Mouse (Mus musculus) CD8-positive naive resting alpha-beta T cell, adult 2 months (primary cell): ENCODE measurements at regions not wholly inside any gene's neighbourhood (a gene's known extent, or its start where the extent isn't known, plus 50 kb on each side); places are given as distances from the start of the nearest gene placed in this dataset.

Experiments
- DNase-seq, 2 experiments: peaks; one replicate each; pipeline ENCODE4 v3.0.0; 2022; ENCODE audit warnings: low read depth in 2 of 2, low spot score in 2 of 2

DNA sequence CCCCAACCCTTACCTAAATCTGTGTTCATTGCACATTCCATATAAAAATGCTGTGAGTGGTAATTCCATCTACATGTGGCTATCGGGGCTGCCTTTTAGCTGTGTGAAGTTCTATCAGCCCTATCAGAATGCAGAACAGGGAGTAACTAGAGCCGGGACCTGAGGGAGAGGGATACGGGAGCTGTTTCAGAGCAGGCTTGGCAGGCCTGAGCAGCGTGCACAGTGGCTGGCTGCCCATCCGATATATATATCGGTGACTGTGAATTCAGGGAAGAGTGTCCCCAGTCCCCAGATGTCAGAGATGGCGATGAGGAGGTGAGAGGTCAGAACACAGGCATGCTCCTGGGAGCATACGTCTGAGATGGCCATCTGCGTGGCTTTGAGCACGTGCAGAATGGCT, 79.0 kb downstream of the Arl4c start:
- no peak for DNase-seq

- peak; percentile 39 to 61 for DNase-seq
These were observed 79.7 kb downstream of the Arl4c start for GRCm38 (mm10) chr1:88622356-88622755.

DNA sequence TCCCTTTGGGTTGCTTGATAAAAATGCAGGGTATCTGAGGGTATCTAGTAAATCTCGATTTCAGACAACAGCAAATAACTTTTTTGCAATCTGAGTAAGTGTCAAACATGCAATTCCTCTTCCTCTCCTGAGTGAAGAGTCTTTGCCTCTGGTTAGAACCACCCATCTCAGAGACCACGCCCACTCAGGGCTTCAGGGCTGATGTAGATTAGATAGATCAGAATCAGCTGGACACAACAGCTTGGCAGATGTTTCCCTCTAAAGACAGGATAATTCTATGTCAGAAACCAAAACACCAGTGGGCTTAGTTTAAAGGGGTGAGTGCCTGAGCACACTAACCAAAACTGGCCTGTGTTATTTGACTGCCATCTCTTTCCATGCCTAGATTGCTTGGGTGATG, 80.8 kb downstream of the Arl4c start:
- DNase-seq: no peak

GRCm38 (mm10) chr1:88613007-88613406, 89.0 kb downstream of the Arl4c start:
- DNase-seq: no peak

DNA sequence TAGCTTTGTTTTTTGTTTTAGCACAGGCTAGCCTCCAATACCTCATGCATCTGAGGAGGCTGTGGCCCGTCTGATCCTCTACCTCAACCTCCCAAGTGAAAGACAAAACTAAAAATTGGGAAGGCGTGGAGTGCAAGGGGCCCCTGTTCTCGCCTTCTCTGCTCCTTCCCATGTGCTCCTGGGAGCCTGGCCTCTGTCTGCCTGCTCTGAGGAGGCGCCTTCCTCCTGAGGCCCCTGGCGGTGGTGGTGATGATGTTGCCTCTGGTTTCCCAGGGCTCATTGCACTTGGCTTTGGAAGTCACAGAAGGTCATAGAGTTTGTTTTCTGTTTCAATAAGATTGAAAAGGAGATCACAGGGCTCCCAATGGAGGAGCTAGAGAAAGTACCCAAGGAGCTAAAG, 90.8 kb downstream of the Arl4c start:
- peak in 1 of 2 experiments; percentile 39 for DNase-seq

GRCm38 (mm10) chr1:88610810-88611209, 91.2 kb downstream of the Arl4c start:
- DNase-seq: peak; percentile 52 to 53

GRCm38 (mm10) chr1:88608826-88609225, 93.2 kb downstream of the Arl4c start:
- DNase-seq: no peak

DNA sequence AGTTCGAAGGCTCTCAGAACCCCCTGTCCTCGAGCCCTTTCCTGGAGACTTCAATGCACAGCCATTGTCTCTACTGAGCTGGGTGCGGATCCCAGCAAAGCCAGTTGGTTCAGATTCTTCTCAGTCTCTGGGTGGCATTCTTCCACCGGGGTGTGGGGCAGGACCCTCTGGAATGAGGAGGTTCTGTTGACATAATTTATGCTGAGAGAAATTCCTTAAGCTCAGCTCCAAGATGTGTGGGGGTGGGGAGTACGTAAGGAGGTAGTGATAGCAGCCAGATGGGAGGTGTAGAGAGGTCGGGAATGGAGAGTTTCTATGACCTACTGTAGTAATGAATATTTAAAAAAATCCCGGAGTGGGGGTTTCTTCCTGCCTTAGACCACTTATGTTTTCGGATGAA, 93.8 kb downstream of the Arl4c start:
- DNase-seq: no peak

DNA sequence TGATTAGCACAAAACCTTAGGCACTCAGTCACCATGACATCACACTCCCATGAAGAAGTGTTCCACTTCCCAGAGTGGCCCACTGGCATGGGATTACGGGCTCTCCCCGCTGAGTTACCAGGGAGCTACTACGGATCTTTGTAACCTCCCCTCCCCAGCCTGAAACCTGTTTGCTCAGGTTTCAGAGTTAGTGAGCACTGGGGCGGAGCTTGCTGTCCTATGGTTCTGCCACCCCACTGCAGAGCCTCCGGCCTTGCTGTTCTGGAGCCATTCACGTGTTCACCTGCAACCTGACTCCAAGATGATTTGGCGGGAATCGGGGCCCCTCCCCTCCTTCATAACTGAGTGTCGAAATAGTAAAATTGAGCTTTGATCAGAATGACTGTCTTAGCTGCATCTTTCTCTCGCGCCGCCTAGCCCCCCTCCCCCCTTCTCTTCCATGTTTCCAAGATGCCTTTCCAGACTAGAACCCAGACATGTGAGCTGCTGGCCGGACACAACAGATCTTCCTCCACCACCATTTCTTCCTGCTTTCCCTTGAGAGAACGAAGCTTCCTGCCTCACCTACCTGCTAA, 95.8 kb upstream of the Glrp1 start:
- no peak for DNase-seq

DNA sequence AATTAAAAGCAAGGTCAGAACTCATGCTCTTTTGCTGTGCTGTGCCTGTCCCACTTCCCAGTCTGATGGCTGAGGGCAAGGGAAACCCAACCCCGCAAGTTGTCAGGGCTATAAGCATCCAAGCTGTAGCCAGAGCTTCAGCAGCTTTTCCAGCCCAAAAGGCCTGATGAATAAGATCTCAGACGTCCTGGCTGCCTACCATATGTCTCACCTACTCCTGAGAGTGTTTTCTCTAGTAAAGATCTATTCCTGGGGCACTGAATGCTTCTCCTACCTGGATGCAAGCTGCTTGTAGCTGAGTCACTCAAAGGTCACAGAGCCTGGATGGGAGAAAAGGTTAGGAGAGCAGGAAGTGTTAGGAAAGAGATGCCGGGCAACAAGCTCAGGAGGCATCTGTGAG, 92.4 kb upstream of the Glrp1 start:
- DNase-seq: no peak

- DNase-seq: no peak
These were observed 91.9 kb upstream of the Glrp1 start for GRCm38 (mm10) chr1:88601801-88602200.

DNA sequence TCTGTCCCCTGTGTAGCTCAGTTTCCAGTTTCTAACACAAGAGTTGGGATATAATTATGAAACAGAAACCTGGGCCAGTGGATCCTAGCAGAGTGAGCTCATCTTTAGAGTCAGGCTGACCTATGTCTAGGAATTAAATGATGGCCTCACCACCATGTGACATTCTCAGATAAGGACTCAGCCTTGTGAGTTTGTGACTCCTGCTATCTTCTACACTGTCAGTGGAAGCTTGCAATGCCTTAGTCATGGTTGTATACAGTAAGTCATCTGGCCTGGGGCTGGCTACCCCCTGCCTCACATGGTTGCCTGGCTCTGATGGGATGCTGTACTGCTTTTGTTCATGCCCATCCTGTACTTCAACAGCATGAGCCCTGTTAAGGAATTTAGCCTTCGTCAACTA, 90.3 kb upstream of the Glrp1 start:
- no peak for DNase-seq

DNA sequence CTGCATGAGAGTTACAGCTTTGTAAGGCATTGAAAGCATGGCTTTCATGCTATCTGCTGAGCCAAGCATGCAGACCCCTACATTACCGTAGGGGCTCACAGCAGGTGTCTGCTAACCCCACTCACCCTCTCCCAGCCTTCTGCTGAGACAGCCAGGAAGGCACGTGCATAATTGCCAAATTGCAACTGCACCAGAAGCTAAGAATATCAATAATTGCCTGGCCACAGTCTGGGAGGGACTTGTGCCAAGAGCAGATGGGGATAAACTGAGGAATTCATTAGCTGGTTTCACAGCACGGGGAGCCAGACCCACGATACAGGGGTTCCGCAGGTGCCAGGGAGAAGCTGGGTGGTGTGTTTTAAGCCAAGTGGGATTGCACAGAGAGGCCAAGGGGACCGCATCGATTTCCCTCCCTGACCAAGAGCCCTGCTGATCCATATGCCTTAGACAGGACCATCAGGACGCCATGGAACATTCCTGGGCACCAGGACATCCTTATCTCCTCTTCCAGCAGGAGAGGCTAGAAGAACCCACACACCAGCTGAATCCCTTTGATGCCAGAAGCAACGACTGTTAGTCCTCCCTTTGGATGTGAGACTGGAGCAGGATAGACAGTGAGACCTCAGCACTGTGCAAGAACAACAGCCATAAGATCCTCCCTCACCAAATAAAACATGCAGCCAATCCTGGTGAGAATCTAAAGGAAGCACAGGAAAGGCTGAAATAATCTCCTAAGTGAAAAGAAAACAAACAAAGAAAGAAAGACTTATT, 84.8 kb upstream of the Glrp1 start:
- no peak for DNase-seq

DNA sequence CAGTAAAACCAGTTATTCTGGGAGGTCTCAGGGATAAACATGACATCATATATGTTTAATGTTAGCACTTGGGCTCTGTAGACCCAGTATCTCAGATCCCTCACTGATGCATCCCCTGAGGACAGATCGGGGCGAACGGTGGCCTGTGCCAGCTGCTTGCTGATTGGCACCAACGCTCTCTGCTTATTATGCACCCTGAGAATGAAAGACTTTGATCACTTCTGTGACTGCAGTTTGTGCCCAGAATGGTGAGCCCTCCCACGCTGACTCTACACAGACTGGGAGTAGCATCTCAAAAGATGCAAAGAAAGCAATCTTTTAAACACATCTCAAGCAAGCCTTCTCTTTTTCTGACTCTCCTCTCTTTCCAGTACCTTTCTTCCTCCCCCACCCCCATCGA, 82.2 kb upstream of the Glrp1 start:
- DNase-seq: no peak

- DNase-seq: no peak
These were observed 81.0 kb upstream of the Glrp1 start for GRCm38 (mm10) chr1:88590802-88591380.

DNA sequence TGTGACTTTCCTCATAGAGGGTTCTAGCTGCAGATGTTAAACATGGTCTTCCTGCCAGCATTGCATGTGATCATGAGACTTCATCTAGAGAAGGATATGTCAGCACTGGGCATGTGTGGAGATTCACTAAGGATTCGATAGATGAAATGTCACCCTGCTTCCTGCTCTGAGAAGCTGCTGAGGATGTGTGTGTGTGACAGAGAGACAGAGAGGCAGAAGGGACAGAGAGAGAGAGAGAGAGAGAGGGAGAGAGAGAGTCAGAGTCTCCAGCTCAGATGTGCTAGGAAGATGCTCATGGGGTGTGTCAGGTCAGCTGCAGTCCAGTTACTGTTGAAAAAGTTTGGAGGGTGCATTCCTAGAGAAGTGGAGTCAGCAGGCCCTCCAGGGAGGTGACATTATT, 78.9 kb upstream of the Glrp1 start:
- DNase-seq: no peak

DNA sequence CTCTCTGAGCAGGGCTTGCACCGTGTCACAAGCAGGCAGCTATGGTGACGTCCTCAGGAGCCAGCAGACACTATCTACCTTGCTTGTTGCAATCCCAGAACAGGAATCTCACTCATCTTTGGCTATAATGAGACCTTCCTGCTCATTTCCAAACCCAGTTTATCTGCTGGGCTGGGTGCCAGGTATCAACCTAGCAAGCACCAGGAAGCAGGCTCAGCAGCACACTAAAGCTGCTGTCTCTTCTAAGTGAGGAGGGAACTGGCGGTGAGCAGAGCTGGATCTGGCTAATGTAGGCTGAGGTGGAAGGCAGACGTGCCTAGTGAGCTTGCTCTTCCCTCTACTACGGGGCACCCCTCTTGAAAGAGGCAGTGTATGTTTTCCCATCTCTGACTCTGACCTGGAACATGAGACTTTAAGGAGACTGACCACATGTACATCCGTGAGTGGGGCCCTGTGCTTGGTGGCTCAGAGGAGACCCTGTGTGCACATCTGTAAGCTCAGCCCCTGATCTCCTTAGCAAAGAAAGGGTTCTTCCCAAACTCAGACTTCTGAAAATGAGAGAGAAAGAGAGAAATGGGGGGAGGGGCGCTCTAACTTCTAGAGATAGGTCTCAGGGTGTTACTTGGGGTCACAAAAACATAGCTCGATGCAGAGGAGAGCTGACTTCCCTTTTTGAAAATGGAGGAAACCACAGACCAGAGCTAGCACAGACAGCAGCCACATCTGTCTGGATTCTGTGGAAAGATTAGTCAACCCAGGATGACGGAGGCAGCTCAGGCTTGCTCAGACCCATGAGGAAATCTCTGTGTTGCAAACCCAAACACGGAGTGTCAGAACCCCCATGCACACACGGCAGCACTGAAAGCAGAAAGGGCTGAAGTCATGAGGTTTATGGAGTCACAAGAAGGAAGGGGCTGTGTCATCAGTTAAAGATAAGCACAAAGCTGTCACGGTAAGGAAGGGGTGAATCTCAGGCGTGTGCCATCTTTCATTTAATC, 77.3 kb upstream of the Glrp1 start:
- peak; percentile 76 for DNase-seq

DNA sequence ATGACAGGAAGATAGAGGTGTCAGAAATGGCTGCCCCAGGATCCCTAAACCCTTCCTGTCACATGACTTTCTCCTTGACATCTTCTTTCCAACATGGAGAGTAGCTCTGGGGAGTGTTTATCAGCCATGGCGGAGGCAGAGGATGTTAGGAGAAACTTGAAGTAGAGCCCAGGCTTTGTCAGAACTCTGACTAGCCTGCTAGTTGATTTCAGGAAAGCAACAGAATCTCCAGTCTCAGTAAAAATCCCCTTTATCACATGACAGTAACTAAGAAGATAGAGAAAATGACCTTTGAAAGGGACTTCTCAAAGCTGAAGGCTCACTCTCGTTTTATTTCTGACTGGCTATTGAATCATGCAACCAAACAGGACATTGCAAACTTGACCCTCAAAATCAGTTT, 76.3 kb upstream of the Glrp1 start:
- DNase-seq: no peak

DNA sequence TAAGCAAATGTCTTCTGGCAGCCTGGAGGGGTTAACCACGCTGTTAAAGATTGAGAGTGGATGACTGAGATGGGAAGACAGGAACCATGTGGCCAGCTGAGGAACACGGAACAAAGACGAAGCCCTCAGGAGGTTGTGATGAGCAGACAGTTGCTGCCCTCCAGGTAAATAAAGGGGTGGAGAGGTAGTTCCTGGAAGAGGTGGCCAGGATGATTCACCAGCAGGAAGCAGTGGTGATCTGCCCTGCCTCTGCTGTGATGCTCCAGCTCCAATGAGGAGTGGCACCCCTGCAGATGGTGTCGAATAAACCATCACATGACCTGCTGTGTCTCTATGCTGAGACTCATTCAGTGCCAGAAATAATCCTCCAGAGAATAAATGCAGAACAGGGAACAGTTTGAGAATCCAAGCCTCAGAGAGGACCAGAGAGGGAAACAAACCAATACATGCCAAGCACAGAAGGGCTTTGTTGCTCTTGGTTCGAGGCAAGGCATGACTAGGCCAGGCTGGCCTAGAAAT, 74.7 kb upstream of the Glrp1 start:
- DNase-seq: no peak

- DNase-seq: no peak
These were observed 68.4 kb upstream of the Glrp1 start for GRCm38 (mm10) chr1:88578231-88578620.

- DNase-seq: no peak
These were observed 67.8 kb upstream of the Glrp1 start for GRCm38 (mm10) chr1:88577498-88578230.
